Mouse (Mus musculus) forebrain, embryonic 12.5 days (tissue): ENCODE results near the gene Emc3. TPM values are rescaled to one million over a fixed set of nuclear protein-coding genes. Genes with fewer than 3 reads are reported as not detected.

Experiments used
- ATAC-seq: fragments of 200-750 bp; cut with Nextera tagmentation; 2 replicates; pipeline ENCODE4 v1.8.0; 2017; ENCODE audit warnings: moderate TSS enrichment; ENCODE audit not compliant: low FRiP score
- H3K27ac ChIP-seq: fragments of 300-500 bp; sonication (generic); 2 replicates; pipeline ENCODE4 v1.5.1; 2016; ENCODE audit warnings: mild to moderate bottlenecking
- H3K27me3 ChIP-seq: fragments of 300-500 bp; sonication (generic); 2 replicates; pipeline ENCODE4 v1.6.1; 2016; ENCODE audit warnings: mild to moderate bottlenecking
- H3K36me3 ChIP-seq: fragments of 300-500 bp; sonication (generic); replicated peaks from 2 replicates; pipeline ENCODE4 v1.6.1; 2016; ENCODE audit warnings: mild to moderate bottlenecking
- H3K4me1 ChIP-seq: fragments of 300-500 bp; sonication (generic); 2 replicates; pipeline ENCODE4 v1.6.1; 2016
- H3K4me2 ChIP-seq: fragments of 300-500 bp; sonication (generic); 2 replicates; pipeline ENCODE4 v1.6.1; 2016; ENCODE audit warnings: mild to moderate bottlenecking, moderate library complexity
- H3K4me3 ChIP-seq: fragments of 300-500 bp; sonication (generic); replicated peaks from 2 replicates; pipeline ENCODE4 v1.5.1; 2016; ENCODE audit warnings: mild to moderate bottlenecking
- H3K9ac ChIP-seq: fragments of 300-500 bp; sonication (generic); 2 replicates; pipeline ENCODE4 v1.6.1; 2016; ENCODE audit warnings: mild to moderate bottlenecking
- H3K9me3 ChIP-seq: fragments of 300-500 bp; sonication (generic); 2 replicates; pipeline ENCODE4 v1.6.1; 2016
- WGBS: fragments of 180-500 bp; shearing (Covaris S2); methylation state at CpG from one replicate; pipeline ENCODE4 v1.1.7; 2016; 5-methylcytosine and 5-hydroxymethylcytosine counted together
- polyA plus RNA-seq: library from polyadenylated mRNA; unstranded; fragments of >200 nt; fragmentation: Nextera tagmentation; extraction: Ambion mirVana; gene quantifications from 2 replicates; pipeline ENCODE4 v1.2.1, GENCODE M21; 2016

Gene Emc3
- polyA plus RNA-seq, 1 experiment from 2014 or later, result 78.5 TPM

DNA sequence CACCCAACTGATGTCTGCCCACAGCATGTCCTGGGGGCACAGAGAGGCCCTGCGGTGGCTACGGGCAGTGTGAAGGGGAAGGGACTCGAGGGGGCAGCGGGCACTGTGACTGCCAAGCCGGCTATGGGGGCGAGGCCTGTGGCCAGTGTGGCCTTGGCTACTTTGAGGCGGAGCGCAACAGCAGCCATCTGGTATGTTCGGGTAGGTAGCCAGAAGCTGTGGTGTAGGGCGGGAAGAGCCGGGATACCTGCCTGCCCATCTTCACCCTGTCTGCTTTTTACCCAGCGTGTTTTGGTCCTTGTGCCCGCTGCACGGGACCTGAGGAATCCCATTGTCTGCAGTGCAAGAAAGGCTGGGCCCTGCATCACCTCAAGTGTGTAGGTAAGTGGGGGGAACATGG, 42.0 kb downstream of the Emc3 start:
- Histone ChIP-seq H3K27ac (no peak overlapping the region), H3K4me1 (peaks cover 16% of the 10 kb centered on the region), H3K9ac (no peak overlapping the region), H3K4me3 (no peak overlapping the region), H3K36me3 (peaks cover 63% of the 10 kb centered on the region), H3K27me3 (0 out of 2 replicates have a peak, but pooled peaks cover 3% of the 10 kb centered on the region), H3K9me3 (no peaks in the 10 kb centered on the region), H3K4me2 (no peak overlapping the region)
- no peak for ATAC-seq
- 94% methylated on average over 14 of the region's 14 CpGs for WGBS

DNA sequence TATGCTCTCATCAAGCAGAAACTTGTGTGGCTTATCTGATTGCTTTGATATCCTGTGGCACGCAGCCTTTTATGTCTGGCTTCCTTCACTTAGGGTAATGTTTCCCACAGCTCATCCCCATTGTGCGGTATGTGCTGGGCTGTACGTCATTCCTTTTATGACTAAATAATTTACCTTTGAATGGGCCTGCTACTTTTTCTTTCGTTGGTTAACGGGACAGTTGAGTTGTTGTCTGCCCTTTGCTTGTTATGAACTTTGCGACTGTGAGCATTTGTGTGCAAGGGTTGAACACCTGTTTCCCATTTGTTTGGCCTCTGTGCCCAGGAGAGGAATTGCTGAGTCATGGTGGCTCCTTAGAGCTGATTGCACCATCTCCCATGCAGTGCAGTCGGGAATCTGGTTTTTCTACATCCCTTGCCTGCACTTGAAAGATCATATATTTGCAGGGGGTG, 44.3 kb downstream of the Emc3 start:
- Histone ChIP-seq H3K4me1 (peaks cover 25% of the 10 kb centered on the region), H3K36me3 (peaks cover 51% of the 10 kb centered on the region), H3K9me3 (no peaks in the 10 kb centered on the region), H3K27ac (no peak overlapping the region), H3K27me3 (peaks cover 8% of the 10 kb centered on the region; the same call in 1 of the 2 replicates), H3K4me2 (no peak overlapping the region), H3K4me3 (no peak overlapping the region), H3K9ac (no peak overlapping the region)
- ATAC-seq, result no peak
- WGBS, result 58% methylated on average over 7 of the region's 7 CpGs

DNA sequence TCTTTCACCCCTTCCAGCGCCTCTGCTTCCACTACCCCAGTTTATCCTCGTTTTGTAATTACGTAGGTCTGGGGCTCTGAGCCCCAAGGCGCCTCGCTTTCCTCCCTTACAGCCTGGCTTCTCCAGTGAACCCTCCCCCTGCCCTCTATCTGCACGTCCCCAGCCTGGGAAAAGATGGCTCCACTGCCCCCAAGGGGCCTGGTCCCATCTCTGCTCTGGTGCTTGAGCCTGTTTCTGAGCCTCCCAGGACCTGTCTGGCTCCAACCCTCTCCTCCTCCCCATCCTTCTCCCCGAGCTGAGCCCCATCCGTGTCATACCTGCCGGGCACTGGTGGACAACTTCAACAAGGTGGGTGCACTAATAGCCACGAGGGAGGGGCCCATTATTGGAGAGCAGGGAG, 47.7 kb downstream of the Emc3 start:
- Histone ChIP-seq H3K27ac (peak overlapping the region; percentile 87), H3K4me1 (peaks cover 35% of the 10 kb centered on the region), H3K36me3 (peaks cover 20% of the 10 kb centered on the region), H3K9ac (peak overlapping the region; percentile 72), H3K4me2 (peak overlapping the region; percentile 80), H3K9me3 (no peaks in the 10 kb centered on the region), H3K4me3 (peak overlapping the region; percentile 69), H3K27me3 (peaks cover 28% of the 10 kb centered on the region)
- 10% methylated on average over 10 of the region's 10 CpGs for WGBS
- peak; percentile 62 for ATAC-seq

DNA sequence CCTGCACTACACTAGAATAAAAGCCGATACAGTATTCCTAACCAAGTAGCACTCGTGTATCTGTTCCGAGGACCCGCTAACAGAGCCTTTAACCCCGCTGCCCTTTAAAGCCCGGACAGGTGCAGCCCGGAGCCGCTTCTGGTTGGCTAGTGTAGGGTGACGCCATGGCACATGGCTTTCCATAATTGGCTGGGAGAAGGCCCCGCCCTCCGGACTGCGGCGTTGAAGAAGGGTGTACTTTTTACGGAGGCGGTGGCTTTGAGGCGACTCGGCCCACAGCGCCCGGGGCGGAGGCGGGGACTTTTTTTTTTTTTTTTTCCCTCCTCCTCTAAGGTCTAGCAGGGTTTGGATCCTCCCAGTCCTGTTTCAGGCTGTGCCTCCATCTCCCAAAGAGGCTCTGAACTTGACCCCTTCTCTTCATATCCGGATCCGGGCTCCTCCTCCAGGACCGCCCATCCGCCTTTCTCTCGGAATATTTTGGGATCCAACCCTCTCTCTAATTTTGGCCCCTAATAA, 48.3 kb downstream of the Emc3 start, which contains the start of gene Creld1:
Creld1 (plus strand) TSS at position 198 of the 516 bp plus-strand sequence.
- under 1% methylated on average over 26 of the region's 26 CpGs for WGBS
- peaks cover 14% of the 10 kb centered on the region; the same call in 1 of the 2 replicates for H3K36me3 ChIP-seq
- peaks cover 35% of the 10 kb centered on the region for H3K4me1 ChIP-seq
- peak within 1 kb of the TSS; percentile 69 for H3K4me3 ChIP-seq
- ATAC-seq, result peak; percentile 98
- H3K27ac ChIP-seq, result peak within 1 kb of the TSS; percentile 87
- H3K9ac ChIP-seq, result peak within 1 kb of the TSS; percentile 72
- H3K4me2 ChIP-seq, result peak within 1 kb of the TSS; percentile 80
- no peaks in the 10 kb centered on the region for H3K9me3 ChIP-seq
- H3K27me3 ChIP-seq, result peaks cover 30% of the 10 kb centered on the region

DNA sequence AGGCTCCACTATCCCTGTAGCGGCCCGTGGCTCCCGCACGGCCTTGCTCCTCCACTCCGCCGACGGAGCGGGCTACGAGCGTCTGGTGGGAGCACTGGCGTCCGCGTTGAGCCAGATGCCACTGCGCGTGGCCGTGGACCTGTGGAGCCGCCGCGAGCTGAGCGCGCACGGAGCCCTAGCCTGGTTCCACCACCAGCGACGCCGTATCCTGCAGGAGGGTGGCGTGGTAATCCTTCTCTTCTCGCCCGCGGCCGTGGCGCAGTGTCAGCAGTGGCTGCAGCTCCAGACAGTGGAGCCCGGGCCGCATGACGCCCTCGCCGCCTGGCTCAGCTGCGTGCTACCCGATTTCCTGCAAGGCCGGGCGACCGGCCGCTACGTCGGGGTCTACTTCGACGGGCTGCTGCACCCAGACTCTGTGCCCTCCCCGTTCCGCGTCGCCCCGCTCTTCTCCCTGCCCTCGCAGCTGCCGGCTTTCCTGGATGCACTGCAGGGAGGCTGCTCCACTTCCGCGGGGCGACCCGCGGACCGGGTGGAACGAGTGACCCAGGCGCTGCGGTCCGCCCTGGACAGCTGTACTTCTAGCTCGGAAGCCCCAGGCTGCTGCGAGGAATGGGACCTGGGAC, 48.9 kb downstream of the Emc3 start:
- WGBS, result under 1% methylated on average over 65 of the region's 65 CpGs
- Histone ChIP-seq H3K27ac (peak overlapping the region; percentile 87), H3K9me3 (no peaks in the 10 kb centered on the region), H3K4me2 (peak overlapping the region; percentile 80), H3K9ac (peak overlapping the region; percentile 69), H3K36me3 (0 out of 2 replicates have a peak, but pooled peaks cover 9% of the 10 kb centered on the region), H3K4me1 (peaks cover 35% of the 10 kb centered on the region), H3K4me3 (peak overlapping the region; percentile 69), H3K27me3 (peaks cover 30% of the 10 kb centered on the region)
- peak; percentile 49 for ATAC-seq

DNA sequence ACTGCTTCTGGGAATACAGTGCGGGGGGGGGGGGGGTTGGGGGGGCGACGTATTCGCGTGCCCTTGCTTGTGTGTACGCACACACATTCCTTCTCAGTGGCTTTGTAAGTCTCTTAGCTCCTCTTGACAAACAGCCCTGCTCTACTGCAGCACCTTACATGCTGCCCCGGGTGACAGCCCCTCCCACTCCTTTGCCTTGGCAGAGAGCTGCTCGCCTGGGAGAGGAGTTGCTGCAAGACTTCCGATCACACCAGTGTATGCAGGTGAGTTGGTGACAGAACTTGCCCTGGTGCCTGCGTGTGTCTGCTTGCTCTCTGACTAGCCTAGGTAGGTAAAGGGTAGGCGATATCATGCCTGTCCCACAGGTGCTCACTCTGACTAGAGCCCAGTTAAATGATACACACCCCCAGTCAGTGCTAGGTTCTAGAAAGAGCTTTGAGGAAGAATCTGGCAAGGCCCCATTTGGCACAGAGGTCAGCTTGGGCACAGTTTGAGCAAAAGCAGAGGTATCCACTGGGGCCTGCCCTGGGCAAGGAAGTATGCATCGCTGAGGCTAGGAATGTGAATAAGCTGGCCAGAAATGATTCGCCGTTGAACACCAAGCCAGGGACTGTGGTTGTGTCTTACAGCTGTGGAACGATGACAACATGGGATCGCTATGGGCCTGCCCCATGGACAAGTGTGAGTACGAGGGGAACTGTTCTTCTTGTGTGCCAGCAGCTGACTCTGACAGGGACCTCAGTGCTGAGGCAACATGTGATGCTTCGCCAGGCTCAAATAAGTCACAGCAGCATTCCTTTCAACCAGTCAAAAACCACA, 50.7 kb downstream of the Emc3 start:
- no peak for ATAC-seq
- Histone ChIP-seq H3K9me3 (no peaks in the 10 kb centered on the region), H3K4me3 (no peak overlapping the region), H3K36me3 (no peaks in the 10 kb centered on the region), H3K9ac (no peak overlapping the region), H3K27ac (no peak overlapping the region), H3K4me2 (no peak overlapping the region), H3K27me3 (peaks cover 44% of the 10 kb centered on the region), H3K4me1 (peaks cover 29% of the 10 kb centered on the region)
- WGBS, result 66% methylated on average over 18 of the region's 18 CpGs

DNA sequence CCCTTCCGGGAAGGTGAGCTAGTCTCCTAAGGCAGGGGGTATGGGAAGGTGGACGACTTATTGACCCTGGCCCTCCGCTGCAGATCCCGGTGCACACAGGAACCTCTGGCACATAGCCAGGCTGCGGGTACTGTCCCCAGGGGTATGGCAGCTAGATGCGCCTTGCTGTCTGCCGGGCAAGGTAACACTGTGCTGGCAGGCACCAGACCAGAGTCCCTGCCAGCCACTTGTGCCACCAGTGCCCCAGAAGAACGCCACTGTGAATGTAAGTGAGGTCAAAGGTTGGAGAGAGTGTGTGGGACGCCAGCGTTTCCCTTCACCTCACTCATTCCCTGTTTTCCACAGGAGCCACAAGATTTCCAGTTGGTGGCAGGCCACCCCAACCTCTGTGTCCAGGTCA, 52.5 kb downstream of the Emc3 start:
- Histone ChIP-seq H3K4me2 (no peak overlapping the region), H3K36me3 (no peaks in the 10 kb centered on the region), H3K4me3 (no peak overlapping the region), H3K27ac (no peak overlapping the region), H3K9me3 (no peaks in the 10 kb centered on the region), H3K4me1 (peaks cover 18% of the 10 kb centered on the region), H3K9ac (no peak overlapping the region), H3K27me3 (peaks cover 44% of the 10 kb centered on the region)
- 89% methylated on average over 10 of the region's 10 CpGs for WGBS
- no peak for ATAC-seq

DNA sequence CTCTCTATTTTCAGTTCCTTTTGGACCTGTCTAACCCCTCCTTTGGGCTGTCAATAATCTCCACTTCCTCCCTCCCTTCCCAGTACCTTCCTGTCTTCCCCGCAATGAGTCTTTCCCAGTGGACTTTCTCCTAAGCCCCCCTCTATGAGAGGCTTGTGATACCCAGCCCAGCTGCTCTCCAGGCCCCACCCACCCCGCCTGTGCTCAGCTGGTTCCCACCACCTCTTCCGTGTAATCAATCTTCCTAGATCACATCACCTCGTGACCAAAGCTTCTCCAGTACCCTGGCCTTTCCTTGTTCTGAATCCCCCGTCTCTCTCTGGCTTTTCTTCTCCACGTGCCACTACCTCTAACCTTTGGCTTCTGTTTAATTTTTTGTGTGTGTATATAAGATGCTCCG, 54.1 kb downstream of the Emc3 start:
- ATAC-seq, result no peak

DNA sequence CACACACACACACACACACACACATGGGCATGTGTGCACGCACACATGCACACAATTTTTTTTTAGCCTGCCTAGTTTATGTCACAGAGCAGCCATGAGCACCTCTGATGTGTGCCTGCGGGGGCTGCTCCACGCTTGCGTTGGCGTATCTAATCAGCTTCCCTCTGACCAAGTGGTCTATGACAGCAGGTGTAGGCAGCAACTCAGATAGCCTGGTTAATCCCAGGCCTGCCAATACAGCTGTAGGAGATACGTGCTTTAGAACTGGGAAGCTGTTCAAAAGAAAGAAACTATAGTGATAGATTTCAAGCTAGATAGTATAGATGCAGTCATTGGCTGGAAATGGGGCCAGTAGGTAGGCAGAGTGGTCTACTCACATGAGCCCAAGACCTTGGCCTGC, 57.7 kb downstream of the Emc3 start:
- no peak overlapping the region for H3K4me3 ChIP-seq
- H3K4me1 ChIP-seq, result peaks cover 11% of the 10 kb centered on the region
- H3K27me3 ChIP-seq, result peaks cover 57% of the 10 kb centered on the region
- no peak overlapping the region for H3K27ac ChIP-seq
- no peak overlapping the region for H3K4me2 ChIP-seq
- H3K9ac ChIP-seq, result no peak overlapping the region
- 87% methylated on average over 6 of the region's 6 CpGs for WGBS
- H3K9me3 ChIP-seq, result no peaks in the 10 kb centered on the region
- ATAC-seq, result no peak
- no peaks in the 10 kb centered on the region for H3K36me3 ChIP-seq

More for the DNA sequence above, 54.1 kb downstream of the Emc3 start:
- H3K9me3 ChIP-seq, result no peaks in the 10 kb centered on the region
- H3K4me2 ChIP-seq, result no peak overlapping the region
- H3K36me3 ChIP-seq, result no peaks in the 10 kb centered on the region
- H3K4me3 ChIP-seq, result no peak overlapping the region
- H3K9ac ChIP-seq, result no peak overlapping the region
- peaks cover 12% of the 10 kb centered on the region for H3K4me1 ChIP-seq
- no peak overlapping the region for H3K27ac ChIP-seq
- peaks cover 42% of the 10 kb centered on the region for H3K27me3 ChIP-seq
- WGBS, result 70% methylated on average over 7 of the region's 7 CpGs

DNA sequence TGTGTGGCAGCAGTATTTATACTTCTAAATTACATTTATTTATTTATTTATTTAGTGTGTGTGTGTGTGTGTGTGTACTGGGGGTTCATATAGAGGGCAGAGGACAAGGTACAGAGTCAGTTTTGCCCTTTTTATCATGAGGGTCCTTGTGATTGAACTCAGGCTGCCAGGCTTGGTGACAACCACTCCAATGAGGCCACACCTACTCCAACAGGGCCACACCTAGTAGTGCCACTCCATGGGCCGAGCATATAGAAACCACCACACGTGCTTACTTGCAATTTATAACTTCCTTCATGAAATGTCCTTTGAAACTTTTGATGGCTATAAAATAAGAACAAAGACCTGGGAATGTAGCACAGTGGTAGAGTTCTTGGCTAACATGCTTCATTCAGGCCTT, 58.2 kb downstream of the Emc3 start:
- Histone ChIP-seq H3K36me3 (no peaks in the 10 kb centered on the region), H3K9me3 (no peaks in the 10 kb centered on the region), H3K4me3 (no peak overlapping the region), H3K27me3 (peaks cover 57% of the 10 kb centered on the region), H3K4me1 (peaks cover 11% of the 10 kb centered on the region), H3K27ac (no peak overlapping the region), H3K4me2 (no peak overlapping the region), H3K9ac (no peak overlapping the region)
- no peak for ATAC-seq
- WGBS, result 84% methylated on average over 2 of the region's 2 CpGs

DNA sequence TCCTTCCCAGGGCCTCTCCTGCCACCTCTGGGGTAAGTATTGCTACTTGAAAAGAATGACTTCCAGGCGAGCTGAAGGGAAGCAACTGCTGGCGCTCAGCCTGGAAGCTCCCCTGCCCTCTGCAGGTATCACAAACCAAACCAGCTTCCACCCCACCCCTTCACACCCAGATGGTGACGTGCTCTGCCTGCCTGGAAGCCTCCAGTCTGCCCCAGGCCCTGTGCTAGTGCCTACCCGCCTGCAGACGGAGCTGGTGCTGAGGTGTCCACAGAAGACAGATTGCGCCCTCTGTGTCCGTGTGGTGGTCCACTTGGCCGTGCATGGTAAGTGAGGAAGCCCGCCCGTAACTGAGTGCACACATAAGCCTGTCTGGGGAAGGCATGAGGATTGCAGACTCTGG, 59.4 kb downstream of the Emc3 start:
- Histone ChIP-seq H3K4me1 (peaks cover 11% of the 10 kb centered on the region), H3K36me3 (no peaks in the 10 kb centered on the region), H3K27ac (no peak overlapping the region), H3K9me3 (no peaks in the 10 kb centered on the region), H3K9ac (no peak overlapping the region; the same call in 1 of the 2 replicates), H3K4me2 (no peak overlapping the region), H3K27me3 (peaks cover 54% of the 10 kb centered on the region), H3K4me3 (no peak overlapping the region)
- WGBS, result 68% methylated on average over 10 of the region's 10 CpGs
- no peak for ATAC-seq

DNA sequence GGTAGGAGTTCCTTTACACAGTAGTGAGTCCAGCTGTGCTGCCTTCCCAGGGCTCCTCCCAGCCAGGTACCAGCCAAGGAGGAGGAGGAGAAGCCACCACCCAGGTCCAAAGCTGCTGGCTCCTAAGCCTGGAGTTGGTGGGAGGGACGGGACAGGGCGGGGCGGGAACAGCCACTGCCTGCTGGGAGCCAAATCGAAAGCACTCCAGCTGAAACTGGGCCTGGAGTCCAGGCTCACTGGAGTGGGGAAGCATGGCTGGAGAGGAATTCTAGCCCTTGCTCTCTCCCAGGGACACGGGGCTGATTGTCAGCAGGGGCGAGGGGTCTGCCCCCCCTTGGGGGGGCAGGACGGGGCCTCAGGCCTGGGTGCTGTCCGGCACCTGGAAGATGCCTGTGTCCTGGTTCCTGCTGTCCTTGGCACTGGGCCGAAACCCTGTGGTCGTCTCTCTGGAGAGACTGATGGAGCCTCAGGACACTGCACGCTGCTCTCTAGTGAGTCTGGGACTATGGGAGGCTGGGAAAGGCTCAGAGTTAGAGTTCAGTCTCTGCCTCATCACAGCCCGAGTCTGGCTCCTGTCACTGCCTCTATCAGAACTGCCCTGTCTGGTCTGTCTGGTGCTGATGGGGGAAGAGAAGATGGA, 60.0 kb downstream of the Emc3 start, which contains the start of gene Il17rc:
Il17rc (plus strand) TSS at position 131 of the 640 bp plus-strand sequence.
- no peak for ATAC-seq
- H3K27ac ChIP-seq, result no peak within 1 kb of the TSS
- H3K9ac ChIP-seq, result peak within 1 kb of the TSS; percentile 17
- 19% methylated on average over 12 of the region's 12 CpGs for WGBS
- no peak within 1 kb of the TSS for H3K4me2 ChIP-seq
- H3K4me1 ChIP-seq, result peaks cover 11% of the 10 kb centered on the region
- no peaks in the 10 kb centered on the region for H3K36me3 ChIP-seq
- H3K4me3 ChIP-seq, result no peak within 1 kb of the TSS
- no peaks in the 10 kb centered on the region for H3K9me3 ChIP-seq
- peaks cover 49% of the 10 kb centered on the region for H3K27me3 ChIP-seq
